ENCODE assay signal across 19 mouse cellular contexts in genomic region chr19:26682731-26683130, GRCm38 (mm10).
DNase-seq lines count a peak whose midpoint lies in the region; ATAC-seq and TF ChIP-seq lines count a peak whose summit lies in the region.
"Had no signal": no experiment of that assay in that cellular context is flagged by ENCODE, and none has a peak within 500 bp of the region (broad histone marks: within the 10 kb centered on the region; RNA-seq: fewer than 3 reads in every experiment).

No protein-coding gene starts in this region.

- no peak for TF ChIP-seq POLR2A in thymus, adult 2 months (IDR thresholded peaks at IDR 0.05; ENCODE audit: control insufficient read depth, extremely low read depth, insufficient read depth, low read length, poor library complexity)

- TF ChIP-seq CTCF in kidney, postnatal 0 days (IDR thresholded peaks at IDR 0.05; ENCODE audit: low read depth) = peak; percentile 43; the same call in 1 of the 2 replicates
- no peak for TF ChIP-seq CTCF in thymus, adult 2 months (IDR thresholded peaks at IDR 0.05; ENCODE audit: borderline replicate concordance, control insufficient read depth, extremely low read depth, insufficient read depth, low read length, poor library complexity)

- WGBS in kidney, postnatal 0 days = 90% methylated on average over 2 of the region's 2 CpGs
- 92% methylated on average over 2 of the region's 2 CpGs for WGBS in thymus, adult 2 months

- H3K9ac ChIP-seq in kidney, postnatal 0 days (ENCODE audit: low read depth, low read length) = no peak overlapping the region
- H3K9ac ChIP-seq: embryonic facial prominence, embryonic 13.5 days; heart, embryonic 12.5 days; intestine, embryonic 15.5 days; neural tube, embryonic 13.5 days had no signal

- no peak for ATAC-seq in kidney, postnatal 0 days (replicated peaks; ENCODE audit: low FRiP score, low read depth)
- ATAC-seq: intestine, embryonic 15.5 days; midbrain, embryonic 16.5 days had no signal

- no peak overlapping the region for H3K4me3 ChIP-seq in kidney, postnatal 0 days (replicated peaks; ENCODE audit: low read depth, low read length)
- no peak overlapping the region for H3K4me3 ChIP-seq in thymus, adult 2 months (ENCODE audit: control insufficient read depth, insufficient read depth, low read length)
- H3K4me3 ChIP-seq: embryonic facial prominence, embryonic 13.5 days; heart, embryonic 12.5 days; intestine, embryonic 15.5 days; limb, embryonic 10.5 days; neural tube, embryonic 13.5 days had no signal

- peaks cover 18% of the 10 kb centered on the region; the same call in 1 of the 2 replicates for H3K36me3 ChIP-seq in kidney, postnatal 0 days (ENCODE audit: insufficient read depth, low read length)
- H3K36me3 ChIP-seq in thymus, adult 2 months (ENCODE audit: control insufficient read depth, insufficient read depth, low read length) = peaks cover 8% of the 10 kb centered on the region

- no peaks in the 10 kb centered on the region for H3K4me1 ChIP-seq in kidney, postnatal 0 days (replicated peaks; ENCODE audit: insufficient read depth, low read length)
- no peaks in the 10 kb centered on the region for H3K4me1 ChIP-seq in thymus, adult 2 months (replicated peaks; ENCODE audit: control insufficient read depth, insufficient read depth, low read length)
- H3K4me1 ChIP-seq: embryonic facial prominence, embryonic 13.5 days; heart, embryonic 12.5 days; intestine, embryonic 15.5 days had no signal

- H3K4me2 ChIP-seq in kidney, postnatal 0 days (ENCODE audit: low read length) = no peak overlapping the region
- H3K4me2 ChIP-seq: embryonic facial prominence, embryonic 13.5 days; heart, embryonic 12.5 days; intestine, embryonic 15.5 days; neural tube, embryonic 13.5 days had no signal

- no peak overlapping the region for H3K27ac ChIP-seq in kidney, postnatal 0 days
- H3K27ac ChIP-seq in thymus, adult 2 months (ENCODE audit: control insufficient read depth, insufficient read depth, low read length) = no peak overlapping the region
- H3K27ac ChIP-seq: embryonic facial prominence, embryonic 13.5 days; intestine, embryonic 15.5 days; limb, embryonic 10.5 days; neural tube, embryonic 13.5 days had no signal

- H3K27me3 ChIP-seq in kidney, postnatal 0 days (ENCODE audit: insufficient read depth, low read length) = no peaks in the 10 kb centered on the region
- no peaks in the 10 kb centered on the region for H3K27me3 ChIP-seq in thymus, adult 2 months (ENCODE audit: control insufficient read depth, insufficient read depth, low read length)
- H3K27me3 ChIP-seq: embryonic facial prominence, embryonic 13.5 days; heart, embryonic 12.5 days; intestine, embryonic 15.5 days; neural tube, embryonic 13.5 days had no signal

- no peaks in the 10 kb centered on the region for H3K9me3 ChIP-seq in kidney, postnatal 0 days (replicated peaks; ENCODE audit: low read length)
- H3K9me3 ChIP-seq: embryonic facial prominence, embryonic 13.5 days; heart, embryonic 12.5 days; intestine, embryonic 15.5 days; limb, embryonic 10.5 days; neural tube, embryonic 13.5 days had no signal

- no peak for DNase-seq in kidney, postnatal 0 days (ENCODE audit: low spot score)
- no peak for DNase-seq in kidney, adult 8-10 months
- DNase-seq in thymus, adult 2 months = peak; percentile 9
- no peak for DNase-seq in thymus, adult 18-20 months
- DNase-seq in ES-CJ7 (ENCODE audit: low read depth, low spot score) = peak; percentile 16
- DNase-seq in naive thymus-derived CD4-positive, alpha-beta T cell, adult 2 months (ENCODE audit: low read depth) = peak; percentile 57
- DNase-seq in natural killer cell, adult 2 months (ENCODE audit: low spot score in 2 of 2) = no peak
- DNase-seq in cerebellum, adult 11 months = no peak
- DNase-seq: cerebellum, adult 11-12 months; gastrocnemius, postnatal 25 days; kidney, postnatal 14 days; lung, adult 18-20 months; right cerebral cortex, postnatal 25 days had no signal

Comparison
In these comparisons a context has a peak if more than half of its experiments do, and no peak if none do; other contexts are left out.
1. DNase-seq: peak in thymus, adult 2 months (single experiment), ES-CJ7 (single experiment) and naive thymus-derived CD4-positive, alpha-beta T cell, adult 2 months (single experiment); none in kidney, postnatal 0 days (single experiment), kidney, adult 8-10 months (0 of 2), thymus, adult 18-20 months (0 of 2), natural killer cell, adult 2 months (0 of 2) and cerebellum, adult 11 months (single experiment).